Mouse (Mus musculus) megakaryocyte, embryonic 14.5 days (primary cell): ENCODE measurements around the gene Phospho1. TPM values are rescaled to one million over a fixed set of nuclear protein-coding genes. Genes with fewer than 3 reads are reported as not detected.

Source experiments
- polyA plus RNA-seq: library from polyadenylated mRNA; stranded (reverse); fragments of >175 nt; gene quantifications from 2 replicates; pipeline ENCODE4 v1.2.3, GENCODE M21; 2012; ENCODE audit warnings: low replicate concordance; ENCODE audit not compliant: insufficient read depth

The Phospho1 gene
- polyA plus RNA-seq, 1 experiment = 11.0 TPM

Other genes with a start within 250 kb of the Phospho1 start
- not detected in 2 replicates for gene Ngfr, start 236.8 kb upstream of the Phospho1 start, polyA plus RNA-seq
- gene Phb, start 157.5 kb upstream of the Phospho1 start, polyA plus RNA-seq = 17.5 and 20.8 TPM in 2 replicates
- gene Zfp652, start 111.8 kb upstream of the Phospho1 start, polyA plus RNA-seq = 18.2 and 19.8 TPM in 2 replicates
- gene B130006D01Rik, start 100.9 kb upstream of the Phospho1 start, polyA plus RNA-seq = not detected in 2 replicates
- 10.2 and 30.7 TPM in 2 replicates for gene Gngt2, start 12.7 kb downstream of the Phospho1 start, polyA plus RNA-seq
- gene Abi3, start 18.0 kb downstream of the Phospho1 start, polyA plus RNA-seq = 67.9 and 94.9 TPM in 2 replicates
- 0.15 and 2.7 TPM in 2 replicates for gene B4galnt2, start 90.4 kb downstream of the Phospho1 start, polyA plus RNA-seq
- gene Igf2bp1, start 181.4 kb downstream of the Phospho1 start, polyA plus RNA-seq = 0.06 TPM in 1 of 2 replicates, not detected in the other
- not detected in 2 replicates for gene Gip, start 200.0 kb downstream of the Phospho1 start, polyA plus RNA-seq
- gene Snf8, start 210.4 kb downstream of the Phospho1 start, polyA plus RNA-seq = 21.3 and 146 TPM in 2 replicates
- gene Ube2z, start 240.9 kb downstream of the Phospho1 start, polyA plus RNA-seq = 12.1 and 13.8 TPM in 2 replicates